Mouse (Mus musculus): ENCODE results near the gene Ssxb10.
"Not testable (repeated sequence)": the region's sequence is repeated elsewhere in the genome, so short reads cannot be mapped to it uniquely, and the experiment has no call there.

Gene Ssxb10

DNA sequence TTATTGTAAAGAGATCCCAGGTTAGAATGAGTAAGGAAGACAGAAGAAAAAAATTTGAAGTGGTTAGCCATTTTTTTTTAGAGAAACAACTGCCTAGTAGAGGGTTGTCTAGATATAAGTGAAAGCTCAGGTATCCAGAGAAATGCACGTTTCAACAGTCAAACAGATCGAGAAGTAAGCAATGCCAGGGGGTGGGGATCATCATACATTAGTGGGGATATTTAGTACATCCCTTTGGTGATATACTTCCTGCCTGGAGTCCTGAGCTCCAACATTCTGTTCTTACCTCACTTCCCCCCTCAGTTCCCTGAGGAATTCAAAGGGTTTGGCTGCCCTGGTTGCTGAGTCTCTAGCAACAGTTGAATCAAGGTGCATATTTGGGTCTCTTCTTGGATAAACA, at the start of gene Ssxb10:
TSS of gene Ssxb10 (plus strand) at position 301 of the 400 bp plus-strand sequence.
- in situ Hi-C loops (cut with MboI, MseI), result no loop called here

DNA sequence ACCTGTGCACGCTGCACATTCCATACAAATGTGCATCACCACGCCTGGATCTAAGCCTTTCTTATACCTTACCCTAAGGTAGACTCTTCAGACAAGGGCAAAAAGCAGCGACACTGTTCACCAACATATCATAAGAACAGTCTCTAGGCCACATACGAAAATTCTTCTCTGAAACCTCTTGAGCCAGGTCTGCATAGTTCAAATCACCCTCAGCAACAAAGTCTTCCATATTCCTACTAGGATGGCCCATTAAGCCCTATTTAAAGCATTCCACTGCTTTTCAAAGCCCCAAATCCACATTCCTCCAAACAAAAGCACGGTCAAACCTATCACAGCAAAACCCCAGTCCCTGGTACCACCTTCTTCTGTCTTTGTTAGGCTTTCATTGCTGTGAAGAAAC, 38.6 kb upstream of the Ssxb10 start:
- in situ Hi-C loops (cut with MboI, MseI), result loop anchor here (25.0 kb wide), 1 partner anchor 924 kb away; no protein-coding TSS in a partner anchor

DNA sequence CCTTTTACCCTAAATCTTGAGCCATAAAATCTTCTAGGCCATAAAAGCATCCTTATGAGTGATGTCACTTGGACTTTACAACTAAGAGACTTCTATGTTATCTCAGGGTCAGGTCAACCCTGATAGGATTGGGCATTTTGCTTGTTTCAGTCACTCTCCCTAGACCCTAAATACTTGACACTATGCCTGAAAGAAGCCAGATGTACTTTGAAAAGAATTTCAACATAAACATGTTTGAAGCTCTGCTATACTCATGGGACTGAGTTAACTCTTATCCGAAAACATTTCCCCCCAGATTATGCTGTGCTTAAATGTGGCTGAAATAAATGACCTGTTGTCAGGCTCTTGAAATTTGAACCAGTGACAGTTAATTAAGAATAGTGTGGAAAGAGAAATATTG, 17.9 kb upstream of the Ssxb10 start:
- in situ Hi-C loops (cut with MboI, MseI), result no loop called here

DNA sequence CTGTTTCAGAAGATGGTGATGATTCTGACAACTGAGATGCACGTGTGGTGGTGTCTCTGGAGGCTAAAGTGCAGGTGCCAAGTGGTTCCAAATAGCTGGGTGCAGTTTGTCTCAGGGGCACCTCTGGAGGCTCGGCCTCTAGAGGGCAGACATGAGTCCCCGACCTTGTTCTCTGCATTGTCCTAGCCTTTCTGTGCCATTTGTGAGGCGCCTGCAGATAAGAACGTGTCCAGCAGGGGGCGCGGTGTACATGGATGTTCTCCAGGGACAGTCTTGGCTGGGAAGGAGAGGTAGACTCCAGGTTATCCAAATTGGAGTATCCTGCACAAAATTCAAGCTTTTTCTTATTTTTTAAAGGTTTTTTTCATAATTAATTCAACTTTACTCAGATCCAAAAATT, 12.3 kb upstream of the Ssxb10 start:
- in situ Hi-C loops (cut with MboI, MseI), result not testable (repeated sequence)

DNA sequence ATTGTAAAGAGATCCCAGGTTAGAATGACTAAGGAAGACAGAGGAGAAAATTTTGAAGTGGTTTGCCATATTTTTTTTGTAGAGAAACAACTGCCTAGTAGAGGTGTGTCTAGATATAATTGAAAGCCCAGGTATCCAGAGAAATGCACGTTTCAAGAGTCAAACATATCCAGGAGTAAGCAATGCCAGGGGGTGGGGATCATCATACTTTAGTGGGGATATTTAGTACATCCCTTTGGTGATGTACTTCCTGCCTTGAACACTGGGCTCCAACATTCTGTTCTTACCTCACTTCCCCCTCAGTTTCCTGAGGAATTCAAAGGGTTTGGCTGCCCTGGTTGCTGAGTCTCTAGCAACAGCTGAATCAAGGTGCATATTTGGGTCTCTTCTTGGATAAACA, 39.5 kb downstream of the Ssxb10 start, which contains the start of gene Ssxb9:
TSS of gene Ssxb9 (plus strand) at position 301 of the 400 bp plus-strand sequence.
- in situ Hi-C loops (cut with MboI, MseI), result not testable (repeated sequence)

Data from T-helper 2 cell (primary cell).